Mouse (Mus musculus) MEL (cell line): ENCODE data around the gene Myh7. TPM values are rescaled to one million over a fixed set of nuclear protein-coding genes. Genes with fewer than 3 reads are reported as not detected.

ENCODE experiments used
- DNase-seq: peaks from one replicate; pipeline ENCODE4 v3.0.0; 2011; ENCODE audit warnings: low read depth, low spot score
- H3K27ac ChIP-seq: 2 replicates; pipeline ENCODE4 v1.5.1; 2012; ENCODE audit warnings: low read depth, mild to moderate bottlenecking, control low read depth, low read length, moderate library complexity; ENCODE audit not compliant: control insufficient read depth
- H3K27me3 ChIP-seq, 2 experiments: fragments of 150-350 bp in 1 of 2; sonication (generic) in 1 of 2; 2 replicates each; pipeline ENCODE4 v1.6.1; 2012; ENCODE audit warnings: low read length in 2 of 2, mild to moderate bottlenecking in 2 of 2, improper control_type of control experiment in 1 of 2, moderate library complexity in 1 of 2; ENCODE audit not compliant: insufficient read depth in 2 of 2, control insufficient read depth in 1 of 2
- H3K36me3 ChIP-seq, 2 experiments: 2 replicates each; pipeline ENCODE4 v1.6.1; 2012 to 2014; ENCODE audit warnings: low read length in 2 of 2, improper control_type of control experiment in 1 of 2, inconsistent platforms in 1 of 2, mild to moderate bottlenecking in 1 of 2; ENCODE audit not compliant: insufficient read depth in 2 of 2, control insufficient read depth in 1 of 2
- H3K4me1 ChIP-seq, 2 experiments: fragments of 150-350 bp in 1 of 2; sonication (generic) in 1 of 2; 2 replicates each; pipeline ENCODE4 v1.6.1; 2012; ENCODE audit warnings: low read length in 2 of 2, improper control_type of control experiment in 1 of 2, mild to moderate bottlenecking in 1 of 2; ENCODE audit not compliant: insufficient read depth in 2 of 2, control insufficient read depth in 1 of 2
- H3K4me3 ChIP-seq, 2 experiments: fragments of 150-350 bp in 1 of 2; sonication (generic) in 1 of 2; 2 replicates each; pipeline ENCODE4 v1.5.1; 2012; ENCODE audit warnings: low read depth in 2 of 2, low read length in 2 of 2, mild to moderate bottlenecking in 2 of 2, moderate library complexity in 2 of 2, control low read depth in 1 of 2, improper control_type of control experiment in 1 of 2; ENCODE audit not compliant: control insufficient read depth in 1 of 2, insufficient read depth in 1 of 2
- H3K79me2 ChIP-seq: 2 replicates; pipeline ENCODE4 v1.6.1; 2012; ENCODE audit warnings: mild to moderate bottlenecking, low read length, moderate library complexity; ENCODE audit not compliant: control insufficient read depth, poor library complexity, insufficient read depth
- H3K9ac ChIP-seq: 2 replicates; pipeline ENCODE4 v1.6.1; 2012; ENCODE audit warnings: low read depth, mild to moderate bottlenecking, control low read depth, low read length, moderate library complexity; ENCODE audit not compliant: control insufficient read depth, poor library complexity, severe bottlenecking
- H3K9me3 ChIP-seq: fragments of 150-350 bp; sonication (generic); replicated peaks from 2 replicates; pipeline ENCODE4 v1.6.1; 2012; ENCODE audit warnings: mild to moderate bottlenecking, low read length, improper control_type of control experiment, moderate library complexity; ENCODE audit not compliant: insufficient read depth
- CHD1 ChIP-seq: IDR thresholded peaks from 2 replicates; pipeline ENCODE4 v1.6.1; 2012; ENCODE audit warnings: low read depth, mild to moderate bottlenecking, inconsistent platforms, low read length, improper control_type of control experiment
- CHD2 ChIP-seq: IDR thresholded peaks from 2 replicates; pipeline ENCODE4 v1.6.1; 2011; ENCODE audit warnings: low read length, improper control_type of control experiment
- CTCF ChIP-seq, 3 experiments: IDR thresholded peaks in 2 of 3; conservative IDR thresholded peaks in 1 of 3; 2 replicates each; pipeline ENCODE4 v1.5.1; 2011 to 2012; ENCODE audit warnings: low read length in 3 of 3, low read depth in 2 of 3, mild to moderate bottlenecking in 2 of 3, improper control_type of control experiment in 1 of 3, inconsistent platforms in 1 of 3, mixed read lengths in 1 of 3, moderate library complexity in 1 of 3; ENCODE audit not compliant: control insufficient read depth in 1 of 3, insufficient read depth in 1 of 3, poor library complexity in 1 of 3, severe bottlenecking in 1 of 3
- E2F4 ChIP-seq: IDR thresholded peaks from 2 replicates; pipeline ENCODE4 v1.6.1; 2011; ENCODE audit warnings: low read depth, low read length, improper control_type of control experiment, borderline replicate concordance
- ELF1 ChIP-seq: IDR thresholded peaks from 2 replicates; pipeline ENCODE4 v1.6.1; 2014; ENCODE audit warnings: low read depth, mild to moderate bottlenecking, inconsistent platforms, low read length, improper control_type of control experiment, moderate library complexity
- EP300 ChIP-seq, 2 experiments: IDR thresholded peaks; 2 replicates each; pipeline ENCODE4 v1.6.1; 2011; ENCODE audit warnings: improper control_type of control experiment in 2 of 2, low read length in 2 of 2, low read depth in 1 of 2, mild to moderate bottlenecking in 1 of 2
- ETS1 ChIP-seq: IDR thresholded peaks from 2 replicates; pipeline ENCODE4 v1.6.1; 2012; ENCODE audit warnings: low read depth, mild to moderate bottlenecking, inconsistent platforms, low read length, improper control_type of control experiment, moderate library complexity
- GABPA ChIP-seq: IDR thresholded peaks from 2 replicates; pipeline ENCODE4 v1.6.1; 2012; ENCODE audit warnings: low read depth, mild to moderate bottlenecking, inconsistent platforms, low read length, improper control_type of control experiment, moderate library complexity
- HCFC1 ChIP-seq: IDR thresholded peaks from 2 replicates; pipeline ENCODE4 v1.6.1; 2012; ENCODE audit warnings: low read depth, mild to moderate bottlenecking, inconsistent platforms, low read length, improper control_type of control experiment, moderate library complexity
- JUND ChIP-seq: IDR thresholded peaks from 2 replicates; pipeline ENCODE4 v1.6.1; 2011; ENCODE audit warnings: low read depth, mild to moderate bottlenecking, improper control_type of control experiment, low read length
- MAFK ChIP-seq: IDR thresholded peaks from 2 replicates; pipeline ENCODE4 v1.6.1; 2011; ENCODE audit warnings: low read depth, mild to moderate bottlenecking, low read length, improper control_type of control experiment, borderline replicate concordance
- MAX ChIP-seq: IDR thresholded peaks from 2 replicates; pipeline ENCODE4 v1.6.1; 2011; ENCODE audit warnings: low read length, improper control_type of control experiment
- MAZ ChIP-seq: IDR thresholded peaks from 2 replicates; pipeline ENCODE4 v1.6.1; 2012; ENCODE audit warnings: low read depth, mild to moderate bottlenecking, inconsistent platforms, low read length, improper control_type of control experiment
- MEF2A ChIP-seq: IDR thresholded peaks from 2 replicates; pipeline ENCODE4 v1.6.1; 2014; ENCODE audit warnings: low read depth, mild to moderate bottlenecking, inconsistent platforms, low read length, improper control_type of control experiment; ENCODE audit not compliant: poor library complexity, insufficient replicate concordance, severe bottlenecking; ENCODE audit errors: extremely low read depth
- MYC ChIP-seq: IDR thresholded peaks from 2 replicates; pipeline ENCODE4 v1.6.1; 2011; ENCODE audit warnings: low read depth, mild to moderate bottlenecking, low read length, improper control_type of control experiment, moderate library complexity
- NRF1 ChIP-seq: IDR thresholded peaks from 2 replicates; pipeline ENCODE4 v1.6.1; 2014; ENCODE audit warnings: low read depth, mild to moderate bottlenecking, inconsistent platforms, low read length, improper control_type of control experiment, moderate library complexity; ENCODE audit not compliant: poor library complexity, insufficient read depth, severe bottlenecking
- POLR2AphosphoS2 ChIP-seq: IDR thresholded peaks from 2 replicates; pipeline ENCODE4 v1.6.1; 2011; ENCODE audit warnings: low read length, improper control_type of control experiment
- POLR2AphosphoS5 ChIP-seq: IDR thresholded peaks from 2 replicates; pipeline ENCODE4 v1.6.1; 2012; ENCODE audit warnings: low read depth, borderline replicate concordance, mild to moderate bottlenecking, inconsistent platforms, low read length, moderate library complexity, mixed read lengths
- RAD21 ChIP-seq: IDR thresholded peaks from 2 replicates; pipeline ENCODE4 v1.6.1; 2011; ENCODE audit warnings: mild to moderate bottlenecking, low read depth, low read length, improper control_type of control experiment
- RCOR1 ChIP-seq: IDR thresholded peaks from 2 replicates; pipeline ENCODE4 v1.6.1; 2012; ENCODE audit warnings: low read depth, mild to moderate bottlenecking, inconsistent platforms, low read length, improper control_type of control experiment
- SIN3A ChIP-seq: IDR thresholded peaks from 2 replicates; pipeline ENCODE4 v1.6.1; 2012; ENCODE audit warnings: low read length, improper control_type of control experiment, inconsistent platforms
- SMC3 ChIP-seq: IDR thresholded peaks from 2 replicates; pipeline ENCODE4 v1.6.1; 2011; ENCODE audit warnings: low read depth, low read length, improper control_type of control experiment
- TBP ChIP-seq: IDR thresholded peaks from 2 replicates; pipeline ENCODE4 v1.8.0; 2011; ENCODE audit warnings: low read depth, low read length, improper control_type of control experiment
- UBTF ChIP-seq: IDR thresholded peaks from 2 replicates; pipeline ENCODE4 v1.6.1; 2012; ENCODE audit warnings: low read depth, mild to moderate bottlenecking, inconsistent platforms, low read length, improper control_type of control experiment, moderate library complexity, borderline replicate concordance; ENCODE audit not compliant: insufficient read depth
- USF1 ChIP-seq: IDR thresholded peaks from 2 replicates; pipeline ENCODE4 v1.6.1; 2014; ENCODE audit warnings: low read depth, mild to moderate bottlenecking, inconsistent platforms, low read length, improper control_type of control experiment, moderate library complexity
- USF2 ChIP-seq, 2 experiments: IDR thresholded peaks; 2 replicates each; pipeline ENCODE4 v1.6.1; 2011 to 2012; ENCODE audit warnings: improper control_type of control experiment in 2 of 2, low read length in 2 of 2, borderline replicate concordance in 1 of 2, inconsistent platforms in 1 of 2, low read depth in 1 of 2, mild to moderate bottlenecking in 1 of 2; ENCODE audit not compliant: insufficient read depth in 1 of 2
- ZC3H11A ChIP-seq: IDR thresholded peaks from 2 replicates; pipeline ENCODE4 v1.6.1; 2012; ENCODE audit warnings: low read depth, mild to moderate bottlenecking, inconsistent platforms, low read length, improper control_type of control experiment
- ZKSCAN1 ChIP-seq: IDR thresholded peaks from 2 replicates; pipeline ENCODE4 v1.6.1; 2012; ENCODE audit warnings: low read depth, mild to moderate bottlenecking, inconsistent platforms, low read length, improper control_type of control experiment, moderate library complexity
- ZNF384 ChIP-seq: IDR thresholded peaks from 2 replicates; pipeline ENCODE4 v1.6.1; 2012; ENCODE audit warnings: low read depth, mild to moderate bottlenecking, inconsistent platforms, low read length, improper control_type of control experiment
- polyA plus RNA-seq, 2 experiments: library from polyadenylated mRNA; stranded (reverse) in 1 of 2; unstranded in 1 of 2; fragments of >175 nt in 1 of 2; fragments of >200 nt in 1 of 2; gene quantifications; 2 replicates each; pipeline versions ENCODE4 v1.2.1 to v1.2.4; 2012; ENCODE audit warnings: low replicate concordance in 2 of 2, low read depth in 1 of 2; ENCODE audit not compliant: insufficient read length in 2 of 2, insufficient read depth in 1 of 2, missing spikeins in 1 of 2
- total RNA-seq: library from RNA; depleted of rRNA; stranded (reverse); fragments of 300-350 nt; gene quantifications from 2 replicates; pipeline ENCODE4 v1.2.3, GENCODE M21; 2012

The Myh7 gene
- total and polyA plus RNA-seq, 3 experiments: not detected

- H3K9ac ChIP-seq: no peak overlapping the region
- no peaks in the 10 kb centered on the region for H3K4me1 ChIP-seq
- no peak overlapping the region for H3K4me3 ChIP-seq
- no peaks in the 10 kb centered on the region for H3K9me3 ChIP-seq
- DNase-seq: no peak
- TF ChIP-seq GABPA (no peak), E2F4 (no peak), SIN3A (no peak), HCFC1 (no peak), MEF2A (no peak), CHD1 (no peak), TBP (no peak), POLR2AphosphoS2 (no peak), MAFK (no peak), UBTF (no peak), EP300 (IDR thresholded peaks at IDR 0.05; ENCODE audit: low read depth in 1 of 2, low read length in 2 of 2) (no peak), RCOR1 (no peak), RAD21 (no peak), ELF1 (no peak), CTCF (IDR thresholded peaks at IDR 0.05 in 2 of 3, conservative IDR thresholded peaks at IDR 0.05 in 1 of 3; ENCODE audit: control insufficient read depth in 1 of 3, insufficient read depth in 1 of 3, low read depth in 2 of 3, low read length in 3 of 3, poor library complexity in 1 of 3, severe bottlenecking in 1 of 3) (no peak), ZKSCAN1 (no peak)
- peaks cover 2 to 6% of the 10 kb centered on the region in 2 experiments; a peak in 3 of 4 replicates for H3K27me3 ChIP-seq
- H3K36me3 ChIP-seq: no peaks in the 10 kb centered on the region
- no peak overlapping the region for H3K27ac ChIP-seq
- H3K79me2 ChIP-seq: no peaks in the 10 kb centered on the region
These were observed 43.9 kb downstream of the Myh7 start for GRCm38 (mm10) chr14:54950493-54950892.

GRCm38 (mm10) chr14:54948781-54949180 lies 45.6 kb downstream of the Myh7 start:
- Histone ChIP-seq H3K27ac (no peak overlapping the region), H3K4me3 (no peak overlapping the region), H3K9me3 (no peaks in the 10 kb centered on the region), H3K4me1 (no peaks in the 10 kb centered on the region), H3K9ac (no peak overlapping the region), H3K79me2 (no peaks in the 10 kb centered on the region), H3K27me3 (peaks cover 2% of the 10 kb centered on the region in 2 experiments; a peak in 3 of 4 replicates), H3K36me3 (no peaks in the 10 kb centered on the region)
- DNase-seq: no peak
- TF ChIP-seq SMC3: no peak
- no peak for TF ChIP-seq SIN3A
- TF ChIP-seq MEF2A: no peak
- no peak for TF ChIP-seq ETS1
- TF ChIP-seq ZC3H11A: no peak
- TF ChIP-seq HCFC1: no peak
- TF ChIP-seq CHD2: no peak
- TF ChIP-seq UBTF: no peak
- TF ChIP-seq MYC: no peak
- no peak for TF ChIP-seq USF1
- no peak for TF ChIP-seq MAZ
- TF ChIP-seq JUND: no peak
- TF ChIP-seq POLR2AphosphoS5: no peak
- no peak for TF ChIP-seq TBP
- no peak for TF ChIP-seq NRF1
- TF ChIP-seq RAD21: no peak
- TF ChIP-seq ZNF384: no peak
- TF ChIP-seq USF2 (IDR thresholded peaks at IDR 0.05; ENCODE audit: borderline replicate concordance in 1 of 2, insufficient read depth in 1 of 2, low read depth in 1 of 2, low read length in 2 of 2): no peak
- TF ChIP-seq MAX: no peak
